Mouse (Mus musculus) midbrain, postnatal 0 days (tissue): ENCODE data around the gene Exosc5. TPM values are rescaled to one million over a fixed set of nuclear protein-coding genes. Genes with fewer than 3 reads are reported as not detected.

Source experiments
- ATAC-seq: fragments of 200-750 bp; cut with Nextera tagmentation; 2 replicates; pipeline ENCODE4 v1.8.0; 2017; ENCODE audit warnings: moderate number of reproducible peaks, mild to moderate bottlenecking, moderate TSS enrichment, moderate library complexity; ENCODE audit not compliant: low FRiP score
- DNase-seq: peaks from one replicate; pipeline ENCODE4 v3.0.0-alpha.2; 2015; ENCODE audit warnings: low spot score
- H3K27ac ChIP-seq: fragments of 300-500 bp; sonication (generic); 2 replicates; pipeline ENCODE4 v1.5.1; 2014; ENCODE audit warnings: low read depth, mild to moderate bottlenecking, low read length, mixed read lengths
- H3K27me3 ChIP-seq: fragments of 300-500 bp; sonication (generic); 2 replicates; pipeline ENCODE4 v1.6.1; 2014; ENCODE audit warnings: low read length, control low read depth, mixed read lengths; ENCODE audit not compliant: insufficient read depth
- H3K36me3 ChIP-seq: fragments of 300-500 bp; sonication (generic); 2 replicates; pipeline ENCODE4 v1.6.1; 2014; ENCODE audit warnings: low read length, control low read depth, mixed read lengths; ENCODE audit not compliant: insufficient read depth
- H3K4me1 ChIP-seq: fragments of 300-500 bp; sonication (generic); 2 replicates; pipeline ENCODE4 v1.6.1; 2014; ENCODE audit warnings: mild to moderate bottlenecking, control low read depth, antibody characterized with exemption, low read length, mixed read lengths; ENCODE audit not compliant: insufficient read depth
- H3K4me2 ChIP-seq: fragments of 300-500 bp; sonication (generic); 2 replicates; pipeline ENCODE4 v1.6.1; 2014; ENCODE audit warnings: low read depth, mild to moderate bottlenecking, low read length, mixed read lengths; ENCODE audit not compliant: poor library complexity, severe bottlenecking
- H3K4me3 ChIP-seq: fragments of 300-500 bp; sonication (generic); 2 replicates; pipeline ENCODE4 v1.5.1; 2014; ENCODE audit warnings: low read depth, mild to moderate bottlenecking, low read length, moderate library complexity
- H3K9ac ChIP-seq: fragments of 300-500 bp; sonication (generic); replicated peaks from 2 replicates; pipeline ENCODE4 v1.6.1; 2014; ENCODE audit warnings: mild to moderate bottlenecking, low read length, moderate library complexity, mixed read lengths; ENCODE audit not compliant: poor library complexity, severe bottlenecking
- H3K9me3 ChIP-seq: fragments of 300-500 bp; sonication (generic); 2 replicates; pipeline ENCODE4 v1.6.1; 2016; ENCODE audit warnings: low read length, control low read depth
- CTCF ChIP-seq: IDR thresholded peaks from 2 replicates; pipeline ENCODE4 v1.5.1; 2016; ENCODE audit warnings: antibody characterized with exemption, mild to moderate bottlenecking
- WGBS: fragments of 180-500 bp; shearing (Covaris S2); extraction: QIAGEN DNeasy Blood & Tissue Kit; methylation state at CpG from one replicate; pipeline ENCODE4 v1.1.7; 2014; 5-methylcytosine and 5-hydroxymethylcytosine counted together
- polyA plus RNA-seq: library from polyadenylated mRNA; unstranded; fragments of >200 nt; fragmentation: Nextera tagmentation; extraction: Ambion mirVana; gene quantifications from 2 replicates; pipeline ENCODE4 v1.2.1, GENCODE M21; 2015
- total RNA-seq: library from RNA; depleted of rRNA; stranded (reverse); fragments of >200 nt; gene quantifications from 2 replicates; pipeline ENCODE4 v1.2.3, GENCODE M21; 2014

Exosc5 gene
- total and polyA plus RNA-seq, 2 experiments from 2014 or later: 27.3 to 29.4 TPM

- no peaks in the 10 kb centered on the region for H3K9me3 ChIP-seq
- no peak for DNase-seq
- no peaks in the 10 kb centered on the region for H3K27me3 ChIP-seq
- ATAC-seq: no peak
- TF ChIP-seq CTCF: no peak
- H3K4me2 ChIP-seq: no peak overlapping the region
- no peak overlapping the region for H3K9ac ChIP-seq
- H3K27ac ChIP-seq: no peak overlapping the region
- H3K36me3 ChIP-seq: peaks cover 16% of the 10 kb centered on the region; the same call in 1 of the 2 replicates
- 42% methylated on average over 14 of the region's 14 CpGs for WGBS
- H3K4me1 ChIP-seq: no peaks in the 10 kb centered on the region
- no peak overlapping the region for H3K4me3 ChIP-seq
These were observed 13.9 kb upstream of the Exosc5 start for GRCm38 (mm10) chr7:25645074-25645473.

- no peak for DNase-seq
- no peak for TF ChIP-seq CTCF
- 61% methylated on average over 5 of the region's 5 CpGs for WGBS
- no peak overlapping the region for H3K4me3 ChIP-seq
- H3K4me1 ChIP-seq: no peaks in the 10 kb centered on the region
- 0 out of 2 replicates have a peak, but pooled peaks cover 5% of the 10 kb centered on the region for H3K36me3 ChIP-seq
- no peak overlapping the region for H3K4me2 ChIP-seq
- no peak overlapping the region for H3K27ac ChIP-seq
- no peaks in the 10 kb centered on the region for H3K27me3 ChIP-seq
- H3K9me3 ChIP-seq: no peaks in the 10 kb centered on the region
- no peak overlapping the region for H3K9ac ChIP-seq
- ATAC-seq: no peak
These were observed 11.3 kb upstream of the Exosc5 start for GRCm38 (mm10) chr7:25647574-25648123.

- DNase-seq (no peak), ATAC-seq (no peak)
- Histone ChIP-seq H3K4me2 (no peak overlapping the region), H3K9ac (no peak overlapping the region), H3K27me3 (no peaks in the 10 kb centered on the region), H3K4me1 (no peaks in the 10 kb centered on the region), H3K36me3 (0 out of 2 replicates have a peak, but pooled peaks cover 3% of the 10 kb centered on the region), H3K27ac (no peak overlapping the region), H3K4me3 (no peak overlapping the region), H3K9me3 (no peaks in the 10 kb centered on the region)
- no peak for TF ChIP-seq CTCF
- 86% methylated on average over 5 of the region's 5 CpGs for WGBS
These were observed 9.1 kb upstream of the Exosc5 start for GRCm38 (mm10) chr7:25649839-25650238.

GRCm38 (mm10) chr7:25651281-25651680, 7.7 kb upstream of the Exosc5 start:
- no peak overlapping the region for H3K4me3 ChIP-seq
- H3K4me2 ChIP-seq: no peak overlapping the region
- H3K9ac ChIP-seq: no peak overlapping the region
- DNase-seq (no peak), ATAC-seq (no peak)
- H3K9me3 ChIP-seq: no peaks in the 10 kb centered on the region
- H3K4me1 ChIP-seq: no peaks in the 10 kb centered on the region
- H3K36me3 ChIP-seq: no peaks in the 10 kb centered on the region
- no peak overlapping the region for H3K27ac ChIP-seq
- WGBS: 89% methylated on average over 8 of the region's 8 CpGs
- H3K27me3 ChIP-seq: no peaks in the 10 kb centered on the region
- no peak for TF ChIP-seq CTCF

- no peak for DNase-seq
These were observed 6.7 kb upstream of the Exosc5 start for GRCm38 (mm10) chr7:25652244-25652759.

GRCm38 (mm10) chr7:25655601-25656428, 3.1 kb upstream of the Exosc5 start:
- Histone ChIP-seq H3K36me3 (no peaks in the 10 kb centered on the region), H3K4me1 (peaks cover 9% of the 10 kb centered on the region; the same call in 1 of the 2 replicates), H3K4me3 (no peak overlapping the region), H3K9me3 (no peaks in the 10 kb centered on the region), H3K4me2 (no peak overlapping the region), H3K27me3 (no peaks in the 10 kb centered on the region), H3K27ac (no peak overlapping the region), H3K9ac (no peak overlapping the region)
- no peak for TF ChIP-seq CTCF
- WGBS: 74% methylated on average over 11 of the region's 11 CpGs
- DNase-seq (no peak), ATAC-seq (no peak)

More at GRCm38 (mm10) chr7:25652244-25652759, 6.7 kb upstream of the Exosc5 start:
- H3K4me2 ChIP-seq: no peak overlapping the region
- no peaks in the 10 kb centered on the region for H3K27me3 ChIP-seq
- H3K36me3 ChIP-seq: no peaks in the 10 kb centered on the region
- H3K4me1 ChIP-seq: peaks cover 3% of the 10 kb centered on the region; the same call in 1 of the 2 replicates
- no peak overlapping the region for H3K27ac ChIP-seq
- no peak for ATAC-seq
- no peak overlapping the region for H3K4me3 ChIP-seq
- no peaks in the 10 kb centered on the region for H3K9me3 ChIP-seq
- WGBS: 92% methylated on average over 12 of the region's 12 CpGs
- TF ChIP-seq CTCF: no peak
- no peak overlapping the region for H3K9ac ChIP-seq
